Mouse (Mus musculus) neural tube, embryonic 10.5 days (tissue): ENCODE results near the gene Trit1.
"Not testable (repeated sequence)": the region's sequence is repeated elsewhere in the genome, so short reads cannot be mapped to it uniquely, and the experiment has no call there.

Experiments used
- DNase-seq: peaks from one replicate; pipeline ENCODE4 v3.0.0-alpha.2; 2017; ENCODE audit warnings: low spot score; ENCODE audit errors: extremely low spot score

Gene Trit1

DNA sequence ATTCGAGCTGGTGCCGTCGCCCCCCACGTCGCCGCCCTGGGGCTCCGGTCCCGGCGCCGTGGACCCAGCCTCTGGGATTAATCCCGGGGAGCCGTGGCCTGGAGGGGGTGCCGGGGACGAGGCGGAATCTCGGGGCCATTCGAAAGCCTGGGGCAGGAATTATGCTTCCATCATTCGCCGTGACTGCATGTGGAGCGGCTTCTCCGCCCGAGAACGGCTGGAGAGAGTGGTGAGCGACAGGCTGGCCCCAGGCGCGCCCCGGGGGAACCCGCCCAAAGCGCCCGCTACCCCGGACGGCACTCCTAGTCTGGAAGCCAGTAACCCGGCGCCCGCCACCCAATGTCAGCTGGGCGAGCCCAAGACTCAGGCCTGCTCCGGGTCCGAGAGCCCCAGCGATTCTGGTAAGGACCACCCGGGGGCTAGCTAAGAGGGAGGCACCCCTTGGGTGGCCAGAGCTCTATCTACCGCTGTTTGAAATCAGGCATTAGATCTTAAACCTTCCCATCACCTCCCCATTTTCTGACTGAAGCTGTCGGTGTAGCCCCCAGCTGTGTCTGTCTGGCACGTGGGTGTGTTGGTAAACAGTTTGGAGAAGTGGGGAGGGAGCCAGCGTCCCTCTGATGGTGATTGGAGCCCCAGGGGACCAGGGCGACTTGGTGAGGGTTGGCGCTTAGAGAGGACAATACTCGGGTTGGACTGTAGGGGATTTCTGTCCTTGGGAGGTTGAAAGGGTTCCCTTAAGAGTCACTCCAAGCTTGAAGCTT lies 19.6 kb upstream of the Trit1 start:
- peak; percentile 68 for DNase-seq

DNA sequence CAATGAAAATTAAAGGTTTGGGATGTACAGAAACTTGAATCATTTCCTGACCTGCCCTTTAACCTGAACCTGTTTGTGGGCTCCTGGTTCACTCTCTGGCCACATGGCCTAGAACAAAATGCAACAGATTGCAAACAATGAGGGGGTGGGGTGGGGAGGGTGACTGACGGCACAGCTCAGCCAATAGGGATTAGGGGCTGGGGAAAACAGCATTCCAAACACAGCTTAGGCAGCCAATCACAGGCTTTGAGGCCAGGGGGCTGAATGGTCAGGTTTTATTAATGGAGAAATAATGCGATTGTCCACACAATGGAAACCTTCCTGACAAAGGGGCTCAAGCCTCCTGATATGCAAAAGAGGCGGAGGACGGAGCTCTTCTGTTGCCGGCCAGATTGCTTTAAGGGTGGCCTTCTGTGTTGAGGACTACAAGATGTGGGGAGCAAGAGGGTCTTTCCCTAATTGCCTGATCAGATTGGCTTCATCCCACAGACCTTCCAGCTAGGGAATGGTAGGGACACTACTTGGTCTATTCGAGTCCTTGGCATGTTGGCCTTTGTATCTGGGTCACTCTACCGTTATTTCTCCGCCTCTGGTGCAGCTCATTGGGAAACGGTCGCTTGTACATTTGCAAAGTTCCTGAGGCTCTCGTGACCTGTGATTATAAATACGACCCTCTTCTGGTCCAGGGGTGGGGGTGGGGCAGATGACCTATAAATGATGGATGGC lies 17.7 kb upstream of the Trit1 start:
- peak; percentile 79 for DNase-seq

DNA sequence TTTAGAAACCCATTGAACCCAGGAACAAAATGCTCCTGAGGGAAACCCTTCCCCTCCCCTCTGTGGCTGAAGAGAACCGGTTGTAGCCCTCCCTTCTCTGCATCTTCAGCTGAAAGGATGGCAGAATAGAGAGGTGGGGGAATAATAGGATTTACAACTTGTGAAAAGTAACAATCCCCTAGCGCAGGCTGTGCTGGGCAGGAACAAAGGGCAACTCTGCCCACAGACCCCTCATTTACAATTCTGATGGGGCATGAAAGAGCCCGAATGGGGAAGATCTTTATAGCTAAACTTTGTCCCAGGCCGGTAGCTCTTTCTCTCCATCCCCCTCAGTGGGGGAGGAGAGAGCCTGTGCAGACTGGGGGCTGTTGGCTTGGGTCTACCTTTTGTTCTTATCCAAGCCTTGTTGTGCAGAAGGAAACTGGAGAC lies 17.1 kb upstream of the Trit1 start:
- no peak for DNase-seq

DNA sequence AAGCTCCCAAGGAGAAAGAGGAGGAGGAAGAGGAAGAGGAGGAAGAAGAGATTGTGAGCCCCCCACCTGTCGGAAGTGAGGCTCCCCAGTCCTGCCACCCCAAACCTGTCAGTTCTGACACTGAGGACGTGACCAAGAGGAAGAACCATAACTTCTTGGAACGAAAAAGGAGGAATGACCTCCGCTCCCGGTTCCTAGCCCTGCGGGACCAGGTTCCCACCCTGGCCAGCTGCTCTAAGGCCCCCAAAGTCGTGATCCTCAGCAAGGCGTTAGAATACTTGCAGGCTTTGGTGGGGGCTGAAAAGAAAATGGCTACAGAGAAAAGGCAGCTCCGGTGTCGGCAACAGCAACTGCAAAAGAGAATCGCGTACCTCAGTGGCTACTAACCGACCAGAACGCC lies 16.3 kb upstream of the Trit1 start:
- DNase-seq: no peak

DNA sequence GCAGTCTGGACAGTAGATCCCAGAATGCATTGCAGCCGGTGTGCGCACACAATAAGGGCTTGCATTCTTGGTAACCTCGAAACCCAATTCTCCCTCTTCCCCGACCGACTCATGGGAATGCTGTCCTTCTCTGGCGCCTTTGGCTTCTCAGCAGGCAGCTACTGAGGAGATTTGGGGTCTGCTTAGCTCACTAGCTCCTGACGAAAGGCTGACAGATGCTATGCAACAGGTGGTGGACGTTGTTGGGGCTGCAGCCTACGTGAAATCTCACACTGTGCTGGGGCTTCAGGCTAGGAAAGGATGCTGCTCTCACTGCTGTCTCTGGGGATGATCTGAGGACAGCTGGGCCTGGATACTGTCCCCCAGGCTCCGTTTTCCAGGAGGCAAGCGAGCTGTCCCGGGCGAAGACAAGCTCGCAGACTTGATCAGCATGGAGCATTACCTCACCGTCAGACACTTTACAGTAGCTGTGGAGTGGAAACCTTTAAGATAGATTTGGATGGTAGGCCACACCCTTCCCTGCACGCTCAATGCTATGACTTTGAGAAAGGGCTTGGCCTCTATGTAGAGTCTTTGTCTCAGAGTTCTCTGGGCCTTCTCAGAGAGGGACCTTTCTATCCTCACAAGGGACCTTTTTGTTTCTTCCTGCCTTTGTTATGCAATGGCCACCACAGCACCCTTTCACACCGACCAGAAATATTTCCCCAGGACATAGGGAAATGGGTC lies 15.6 kb upstream of the Trit1 start:
- no peak for DNase-seq

DNA sequence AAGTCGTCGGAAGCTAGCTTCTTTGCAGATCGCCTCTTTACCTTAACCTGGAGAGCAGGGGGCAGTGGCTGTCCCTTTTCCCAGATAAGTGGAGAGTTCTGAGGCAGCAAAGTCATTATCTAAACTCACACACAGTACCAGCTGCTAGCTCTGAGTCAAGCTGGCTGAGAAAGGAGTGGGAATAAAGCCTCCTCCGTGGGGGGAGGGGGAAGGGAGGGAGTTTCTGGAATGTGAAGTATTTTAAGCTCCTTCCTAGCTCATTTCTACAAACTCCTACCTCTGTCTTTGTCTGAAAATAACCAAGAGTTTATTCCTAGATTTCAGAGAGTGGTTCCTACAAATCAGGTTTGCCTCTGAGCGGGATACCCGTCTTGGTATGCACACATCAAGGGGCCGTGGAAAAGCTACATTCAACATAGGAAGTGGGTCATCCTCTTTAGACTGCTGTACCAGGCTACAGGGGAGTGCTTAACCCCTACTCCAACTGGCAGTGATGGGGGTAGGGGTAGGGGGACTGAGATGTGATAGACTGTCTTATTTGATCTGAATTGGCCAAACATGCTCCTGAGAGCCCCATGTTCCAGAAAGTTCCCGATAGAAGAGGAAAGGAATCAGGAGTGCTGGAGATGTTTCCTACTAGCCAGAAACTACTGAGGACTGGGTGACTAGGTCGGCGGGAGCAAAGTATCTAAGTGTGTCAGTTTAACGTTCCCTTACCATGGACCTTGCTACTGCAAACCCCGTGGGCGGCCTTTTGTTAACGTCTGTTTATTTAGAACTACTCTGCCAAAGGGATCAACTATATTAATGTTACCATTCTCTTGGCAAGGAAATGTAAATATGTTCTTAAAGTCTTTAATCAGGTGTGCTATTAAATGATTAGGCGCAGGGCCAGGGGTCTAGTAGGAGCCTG lies 11.1 kb upstream of the Trit1 start:
- DNase-seq: no peak

DNA sequence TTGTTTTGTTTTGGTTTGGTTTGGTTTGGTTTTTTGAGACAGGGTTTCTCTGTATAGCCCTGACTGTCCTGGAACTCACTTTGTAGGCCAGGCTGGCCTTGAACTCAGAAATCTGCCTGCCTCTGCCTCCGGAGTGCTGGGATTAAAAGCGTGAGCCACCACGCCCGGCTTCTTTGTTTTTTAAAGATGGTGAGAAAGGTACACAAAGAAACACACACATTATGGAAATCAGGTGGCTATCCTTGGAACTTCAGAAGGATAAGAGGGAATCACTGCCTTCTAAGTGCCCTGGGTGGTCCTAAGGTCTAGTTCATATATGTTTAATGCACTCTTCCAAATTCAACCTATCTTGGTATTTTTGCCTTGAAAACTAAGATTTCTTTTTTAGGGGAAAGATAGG lies 3.9 kb upstream of the Trit1 start:
- not testable (repeated sequence) for DNase-seq

DNA sequence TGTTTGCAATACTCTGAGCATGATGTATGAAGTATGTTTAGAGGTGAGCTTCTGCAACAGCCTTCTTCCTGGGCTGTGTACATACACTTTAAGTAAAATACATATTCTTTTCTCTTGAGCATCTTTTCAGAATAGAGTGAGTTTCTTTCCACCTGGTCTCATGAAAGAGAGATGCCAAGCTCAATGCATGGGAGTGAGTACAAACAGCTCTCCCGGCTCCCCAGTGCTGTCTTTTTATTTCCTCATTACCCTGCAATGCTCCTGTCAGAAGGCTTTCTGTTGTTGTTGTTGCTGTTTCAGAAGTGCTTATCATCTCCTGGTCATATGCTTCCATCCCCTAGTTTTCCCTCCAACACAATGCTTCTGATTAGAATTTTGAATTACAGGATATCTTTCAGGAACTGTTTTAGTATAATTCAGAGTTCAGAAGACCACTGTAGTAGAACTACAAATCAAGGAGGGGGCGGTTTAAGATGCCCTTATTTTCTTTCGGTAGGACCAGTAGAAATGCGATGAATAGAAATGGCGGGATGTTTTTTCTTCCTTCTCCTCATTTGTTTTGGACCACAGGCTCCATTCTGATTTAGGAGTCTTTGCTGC lies 3.0 kb upstream of the Trit1 start:
- no peak for DNase-seq

DNA sequence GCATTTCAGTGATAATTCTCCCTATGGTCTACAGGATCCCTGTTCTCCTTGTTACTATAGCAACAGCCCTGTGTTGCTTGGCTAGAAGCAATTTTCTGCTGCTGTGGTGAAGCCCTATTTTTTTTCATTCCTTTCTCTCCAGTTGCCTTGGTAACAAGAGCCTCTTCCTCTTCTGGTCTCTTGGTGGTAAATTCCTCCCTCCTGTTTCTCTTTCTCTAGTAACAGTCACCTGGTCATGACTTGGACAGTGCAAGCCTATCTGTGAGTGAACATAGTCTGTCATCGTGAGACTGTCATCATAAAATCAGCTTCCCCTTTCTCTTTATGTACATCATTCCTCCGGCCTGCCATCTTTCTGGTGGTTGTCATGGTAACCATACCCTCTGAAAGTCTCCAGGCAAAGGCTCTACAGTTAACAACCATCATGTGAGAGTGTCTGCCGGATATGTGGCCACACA lies 2.4 kb upstream of the Trit1 start:
- peak; percentile 52 for DNase-seq

DNA sequence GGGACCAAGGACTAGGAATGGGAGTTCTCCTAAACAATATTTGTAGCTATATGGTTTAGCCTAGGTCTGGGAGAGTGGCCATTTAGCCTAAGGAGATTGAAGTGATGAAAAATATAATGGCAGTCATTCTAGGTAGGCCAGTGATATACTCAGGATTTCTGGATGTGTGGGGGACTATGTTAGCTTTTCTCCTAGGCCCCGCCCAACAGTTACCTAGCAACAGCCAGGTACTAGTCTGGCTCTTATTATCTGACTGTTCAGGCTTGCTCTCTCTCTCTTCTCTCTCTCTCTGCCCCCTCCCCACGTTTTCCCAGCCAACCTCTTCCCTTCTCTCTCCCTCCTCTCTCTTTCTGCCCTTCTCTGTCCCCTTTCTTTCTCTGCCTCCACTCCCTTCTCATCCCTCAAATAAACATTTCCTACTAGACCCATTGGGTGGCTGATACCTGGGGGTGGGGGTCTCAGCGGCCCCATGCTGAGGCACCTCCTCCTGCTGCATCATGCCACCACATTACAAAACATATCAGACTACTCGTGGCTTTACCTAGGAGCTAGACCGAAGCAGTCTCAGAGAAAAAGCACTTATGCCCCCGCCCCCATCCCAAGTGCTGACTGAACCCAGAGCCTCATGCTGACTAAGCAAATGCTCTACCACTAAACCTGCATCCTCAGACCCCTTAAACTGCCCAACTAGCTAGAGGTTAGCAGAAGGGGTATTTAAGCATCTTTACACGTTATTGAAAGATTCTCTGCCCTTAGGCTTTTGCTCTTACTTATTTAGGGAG lies 1.7 kb upstream of the Trit1 start:
- DNase-seq: no peak

DNA sequence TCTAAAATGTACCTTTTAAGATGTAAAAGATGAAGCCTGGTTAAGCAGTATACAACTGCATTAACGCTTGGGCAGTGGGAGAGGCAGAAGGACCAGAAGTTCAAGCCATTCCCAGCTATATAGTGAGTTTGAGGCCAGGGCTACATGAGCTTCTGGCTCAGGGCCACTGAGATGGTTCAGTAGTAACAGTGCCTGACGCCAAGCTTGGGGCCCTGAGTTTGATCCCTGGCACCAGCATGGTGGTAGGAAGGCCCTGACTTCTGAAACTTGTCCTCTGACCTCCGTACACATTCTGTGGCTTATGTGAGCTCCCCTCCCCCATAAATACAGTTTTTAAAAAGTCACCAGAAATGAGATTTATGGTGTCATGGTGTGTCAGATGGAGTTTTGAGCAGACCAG lies 5.2 kb downstream of the Trit1 start:
- no peak for DNase-seq

DNA sequence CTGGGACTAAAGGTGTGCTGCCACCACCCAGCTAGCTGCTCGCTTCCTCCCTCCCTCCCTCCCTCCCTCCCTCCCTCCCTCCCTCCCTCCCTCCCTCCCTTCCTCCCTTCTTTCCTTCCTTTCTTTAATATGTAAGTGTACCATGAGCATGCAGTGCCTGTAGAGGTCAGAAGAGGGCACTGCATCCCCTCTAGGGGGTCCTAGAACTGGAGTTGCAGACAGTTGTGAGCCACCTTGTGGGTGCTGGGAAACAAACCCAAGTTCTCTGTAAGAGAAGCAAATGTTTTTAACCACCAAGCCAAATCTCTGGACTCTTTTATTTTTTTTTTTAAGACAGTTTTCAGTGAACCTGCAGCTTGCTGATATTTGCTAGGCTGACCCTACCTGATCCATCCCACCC lies 6.5 kb downstream of the Trit1 start:
- DNase-seq: no peak

DNA sequence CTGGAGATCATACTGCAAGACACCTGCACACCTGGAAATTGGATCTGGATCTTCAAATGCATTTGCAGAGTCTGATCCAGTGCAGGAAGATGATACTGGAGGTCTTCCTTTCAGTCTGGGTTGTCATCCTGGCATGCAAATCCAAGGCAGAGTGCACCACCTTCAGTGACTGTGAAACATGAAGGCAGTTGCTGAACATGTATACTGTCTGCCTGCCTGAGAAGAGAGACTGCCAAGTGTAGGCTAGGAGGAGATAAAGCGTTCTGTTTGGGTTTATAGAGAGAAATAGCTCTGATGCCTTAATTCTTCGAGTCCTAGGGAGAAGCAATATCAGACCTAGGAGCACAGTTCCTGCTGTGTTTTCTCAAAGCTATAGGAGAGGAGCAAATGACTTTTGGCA lies 9.0 kb downstream of the Trit1 start:
- DNase-seq: no peak

DNA sequence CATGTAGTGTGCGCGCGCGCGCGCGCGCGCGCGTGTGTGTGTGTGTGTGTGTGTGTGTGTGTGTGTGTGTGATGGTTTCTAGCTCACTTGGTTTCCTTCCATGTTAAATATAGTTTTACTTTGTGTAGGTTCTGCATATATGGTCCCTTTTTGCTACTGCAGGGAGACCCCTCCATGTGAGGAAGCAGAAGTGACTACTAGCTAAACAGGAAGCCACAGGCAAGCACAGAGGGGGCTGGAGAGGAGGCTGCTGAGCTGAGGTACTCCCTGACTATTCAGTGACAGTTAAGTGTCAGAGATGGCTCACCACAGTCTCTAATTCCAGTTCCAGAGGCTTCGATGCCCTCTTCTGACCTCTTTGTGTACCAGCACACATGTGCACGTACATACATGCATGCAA lies 9.8 kb downstream of the Trit1 start:
- no peak for DNase-seq

DNA sequence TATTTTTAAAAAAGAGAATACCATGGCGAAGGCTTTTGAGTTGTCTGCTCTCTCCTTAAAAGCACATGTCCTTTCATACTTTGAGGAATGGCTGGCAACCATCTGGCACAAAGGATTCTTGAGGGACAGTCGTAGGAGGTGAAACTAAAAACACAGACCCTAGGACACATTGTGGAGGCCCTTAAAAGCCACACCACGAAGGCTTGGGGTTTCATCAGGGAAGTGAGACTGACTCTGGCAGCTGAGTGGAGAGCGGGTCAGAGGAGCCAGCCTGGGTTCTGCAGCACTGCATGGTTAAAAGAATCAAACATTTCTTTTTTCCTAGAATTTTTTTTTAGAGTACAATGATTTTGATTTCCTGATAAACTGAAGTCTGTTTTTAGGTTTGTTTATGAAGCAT lies 10.2 kb downstream of the Trit1 start:
- DNase-seq: no peak

DNA sequence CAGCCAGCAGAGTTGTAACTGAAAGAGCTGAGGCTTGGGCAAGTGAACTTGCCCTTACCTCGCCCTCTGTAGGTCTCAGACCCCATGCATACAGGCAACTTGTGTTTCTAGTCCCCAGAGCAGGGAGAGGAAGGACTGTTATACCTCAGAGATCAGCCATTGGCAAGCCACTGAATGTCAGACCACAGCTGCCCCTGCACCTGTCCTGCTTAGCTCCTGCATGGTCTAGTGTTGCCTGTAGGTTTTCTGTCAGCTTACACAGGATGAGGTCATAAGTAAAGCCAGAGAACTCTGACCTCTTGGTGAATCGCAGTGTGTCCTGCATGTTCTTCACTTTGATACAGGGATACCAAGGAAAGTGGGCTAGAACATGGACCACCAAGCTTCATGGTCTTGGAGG lies 18.4 kb downstream of the Trit1 start:
- DNase-seq: no peak

DNA sequence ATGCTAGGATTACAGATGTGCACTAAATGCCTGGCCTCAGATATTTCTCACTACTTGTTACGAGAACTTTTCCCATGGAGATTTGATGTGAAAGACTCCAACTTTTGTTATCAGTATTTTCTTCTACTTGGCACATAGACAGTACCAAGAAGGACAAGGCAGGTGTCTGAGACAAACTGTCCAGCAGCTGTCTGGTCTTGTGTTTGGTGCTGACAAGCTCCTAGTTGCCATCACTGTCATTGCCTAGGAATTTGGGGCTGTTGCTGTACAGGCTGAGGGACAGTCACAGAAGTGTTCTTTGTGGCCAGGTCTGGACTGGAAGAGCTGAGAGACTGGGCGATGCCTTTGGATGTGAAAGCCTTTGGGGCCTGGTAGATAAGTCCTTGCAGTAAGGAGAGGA lies 19.2 kb downstream of the Trit1 start:
- DNase-seq: no peak

DNA sequence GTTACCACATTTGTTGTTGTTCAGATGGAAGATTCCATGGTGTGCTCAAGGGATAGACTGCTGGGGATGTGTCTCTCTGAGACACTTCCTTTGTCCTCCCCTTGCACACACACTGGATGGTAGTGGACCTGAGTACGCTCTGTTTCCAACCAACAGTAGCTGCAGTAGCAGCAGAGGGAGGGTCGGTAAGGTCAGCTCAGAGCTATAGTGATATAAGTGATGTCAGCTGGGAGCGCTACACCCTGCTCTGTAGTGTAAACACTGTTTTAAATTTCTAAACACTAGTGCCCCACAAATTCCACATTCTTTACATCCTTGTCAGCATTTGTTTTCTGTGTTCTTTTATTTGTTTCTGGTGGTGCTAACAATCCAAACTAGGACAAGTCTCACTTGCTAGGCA lies 20.3 kb downstream of the Trit1 start:
- no peak for DNase-seq

DNA sequence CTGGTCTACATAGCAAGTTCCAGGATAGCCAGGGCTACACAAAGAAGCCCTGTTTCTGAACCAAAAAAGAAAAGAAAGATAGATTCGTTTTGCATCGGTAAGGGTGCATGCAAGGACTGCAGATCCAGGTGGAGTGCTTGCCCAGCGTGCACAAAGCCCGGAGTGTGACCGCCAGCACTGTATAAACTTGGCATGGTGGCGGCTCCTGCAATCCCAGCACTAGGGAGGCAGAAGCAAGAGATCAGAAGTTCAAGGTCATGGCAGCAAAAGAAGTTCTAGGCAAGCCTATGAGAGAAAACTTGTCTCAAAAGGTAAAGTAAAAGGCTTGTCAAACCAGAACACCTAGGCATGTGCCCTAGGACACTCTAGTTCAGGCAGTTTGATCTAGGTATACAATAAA lies 24.7 kb downstream of the Trit1 start:
- DNase-seq: no peak

DNA sequence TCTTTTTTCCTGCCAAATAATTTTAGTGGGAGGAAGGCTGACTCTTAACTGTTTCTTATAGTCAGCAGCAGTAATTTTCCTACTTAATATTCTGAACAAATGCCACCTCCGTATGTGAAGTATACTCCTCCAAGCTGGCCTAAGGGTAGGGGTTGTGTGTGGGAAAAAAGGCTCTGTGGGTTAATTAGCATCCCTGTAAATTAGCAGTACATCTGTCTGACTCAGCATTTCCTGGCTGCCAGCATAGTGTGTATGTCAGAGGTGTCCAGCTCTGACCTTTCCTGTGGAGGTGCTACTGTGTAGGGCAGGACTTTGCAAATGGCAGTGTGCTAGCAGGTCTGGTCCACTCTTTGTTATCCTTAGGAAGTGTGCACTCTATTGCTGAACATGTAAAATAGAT lies 27.5 kb downstream of the Trit1 start:
- no peak for DNase-seq
